Mouse (Mus musculus) leukemia stem cell, adult 10-12 weeks (primary cell): ENCODE results near the gene Ppp1r32. TPM values are rescaled to one million over a fixed set of nuclear protein-coding genes. Genes with fewer than 3 reads are reported as not detected.

Experiments used
- polyA plus RNA-seq: library from polyadenylated mRNA; stranded (reverse); fragments of >175 nt; gene quantifications from 2 replicates; pipeline ENCODE4 v1.2.3, GENCODE M21; 2012; ENCODE audit warnings: low replicate concordance

Gene Ppp1r32
- polyA plus RNA-seq: 1.6 and 2.4 TPM in 2 replicates

DNA sequence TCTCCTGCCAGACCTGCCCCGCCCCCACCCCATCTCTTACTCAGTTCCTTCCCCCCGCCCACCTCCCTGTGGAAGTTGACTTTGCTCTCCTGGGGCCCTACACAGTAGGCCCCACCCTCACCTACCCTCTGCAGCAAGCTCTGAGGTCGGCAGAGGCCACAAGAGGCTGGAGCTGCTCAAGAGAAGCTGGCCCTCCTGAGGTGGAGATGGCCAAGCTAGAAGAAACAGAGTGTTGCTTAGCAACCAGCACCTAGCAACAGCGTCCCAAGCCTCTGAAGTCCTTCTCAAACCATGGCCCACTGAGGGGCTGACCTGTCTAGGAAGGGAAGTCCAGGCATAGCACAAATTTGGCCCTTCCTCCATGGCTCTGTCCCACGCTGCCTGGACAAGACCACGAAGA, at the start of gene Ppp1r32:
Ppp1r32 (minus strand) TSS at position 226 of the 400 bp plus-strand sequence.

DNA sequence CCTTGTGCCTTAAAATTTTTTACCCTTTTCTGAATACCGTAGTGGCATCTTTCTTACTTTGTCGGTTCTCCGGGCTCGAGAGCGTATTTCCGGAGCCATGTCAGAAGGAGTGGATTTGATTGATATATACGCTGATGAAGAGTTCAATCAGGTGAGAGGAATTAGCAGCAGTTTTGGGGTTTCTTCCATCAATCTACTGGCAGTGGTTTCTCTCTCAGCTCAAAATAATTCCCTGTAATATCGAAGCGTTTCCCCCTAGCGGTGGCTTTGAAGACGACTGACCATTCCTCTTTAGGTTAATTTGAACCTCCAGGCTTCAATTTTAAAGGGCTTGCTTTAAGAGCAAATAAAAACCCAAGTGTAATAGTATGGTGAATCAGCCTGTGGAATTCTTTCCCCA, 43.2 kb upstream of the Ppp1r32 start, which contains the start of gene Sdhaf2:
Sdhaf2 (minus strand) TSS at position 233 of the 400 bp plus-strand sequence.

DNA sequence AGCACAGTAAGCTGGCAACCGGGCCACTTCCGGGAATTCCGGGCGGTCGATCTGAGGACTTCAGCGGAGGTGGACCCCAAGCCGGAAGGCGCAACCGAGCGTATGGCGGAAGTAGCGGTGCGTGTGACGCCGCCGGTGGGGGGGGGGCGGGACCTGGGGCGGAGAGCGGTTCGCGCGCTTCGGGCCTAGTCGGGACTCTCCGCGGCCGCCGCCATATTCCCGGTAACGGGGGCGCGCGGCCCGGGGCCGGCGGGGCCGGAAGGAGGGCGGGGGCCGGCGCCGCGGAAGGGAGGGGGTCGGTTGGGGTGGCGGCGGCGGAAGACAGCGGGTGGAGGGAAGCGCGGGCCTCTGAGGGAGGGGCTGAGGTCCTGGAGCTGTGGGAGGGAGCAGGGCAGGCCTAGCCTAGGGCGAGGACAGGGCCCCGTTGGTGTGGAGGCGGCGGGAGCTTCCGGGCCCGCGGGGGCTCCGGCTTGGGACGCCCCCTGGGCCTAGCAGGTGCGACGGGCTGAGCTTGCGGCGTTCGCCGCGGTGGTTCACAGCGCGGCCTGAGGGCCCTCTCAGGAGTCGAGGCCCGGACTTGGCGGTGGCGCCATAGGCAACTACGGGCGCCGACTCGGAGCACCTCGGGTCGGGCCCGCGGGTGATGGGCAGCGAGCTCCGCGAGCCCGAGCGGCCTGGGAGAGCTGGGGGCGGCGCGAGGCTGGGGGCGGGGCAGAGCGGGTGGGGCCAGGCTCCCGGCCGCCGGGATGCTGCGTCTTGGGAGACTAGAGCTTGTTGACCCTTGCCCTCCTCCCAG, 42.6 kb upstream of the Ppp1r32 start, which contains the start of gene Cpsf7:
Cpsf7 (plus strand) TSS at position 161 of the 796 bp plus-strand sequence.

DNA sequence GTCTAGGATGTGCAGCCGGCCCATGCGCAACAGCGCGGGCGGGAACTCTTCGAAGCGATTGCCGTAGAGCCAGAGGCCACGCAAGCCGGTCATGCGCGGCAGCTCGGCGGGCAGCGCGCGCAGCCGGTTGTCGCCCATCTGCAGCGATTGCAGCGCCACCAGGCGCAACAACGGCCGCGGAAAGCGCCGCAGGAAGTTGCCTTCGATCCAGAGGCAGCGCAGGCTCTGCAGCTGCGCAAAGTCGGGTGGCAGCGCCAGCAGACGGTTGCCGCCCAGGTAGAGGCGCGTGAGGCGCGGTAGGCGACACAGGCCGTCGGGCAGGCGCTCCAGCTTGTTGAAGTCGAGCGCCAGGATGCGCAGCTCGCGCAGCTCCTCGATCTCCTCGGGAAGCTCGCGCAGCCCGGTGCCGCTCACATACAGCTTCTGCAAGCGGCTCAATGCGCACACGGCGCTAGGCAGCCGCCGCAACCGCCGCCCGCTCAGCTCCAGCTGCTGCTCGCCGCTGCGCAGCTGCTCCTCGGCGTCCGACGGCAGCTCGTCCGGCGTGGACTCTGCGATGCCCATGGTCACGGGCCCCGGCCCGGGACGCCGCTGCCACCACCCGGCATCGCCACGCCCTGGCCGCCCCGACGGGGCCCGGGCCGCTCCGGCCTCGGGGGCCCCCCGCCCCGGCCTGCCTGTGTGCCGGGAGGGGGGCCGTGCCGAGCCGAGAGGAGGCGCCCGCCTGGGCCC, 25.8 kb downstream of the Ppp1r32 start, which contains the start of gene Lrrc10b:
Lrrc10b (minus strand) TSS at position 722 of the 732 bp plus-strand sequence.

Other genes starting within 250 kb of the Ppp1r32 start
- 0.20 and 0.39 TPM in 2 replicates for gene Myrf, start 242.2 kb downstream of the Ppp1r32 start, polyA plus RNA-seq
- 0.33 and 0.92 TPM in 2 replicates for gene Dagla, start 178.1 kb downstream of the Ppp1r32 start, polyA plus RNA-seq
- 0.06 and 0.10 TPM in 2 replicates for gene Syt7, start 93.8 kb downstream of the Ppp1r32 start, polyA plus RNA-seq
- gene Lrrc10b, start 25.5 kb downstream of the Ppp1r32 start, polyA plus RNA-seq: not detected in 2 replicates
- 19.7 and 89.8 TPM in 2 replicates for gene Cpsf7, start 42.3 kb upstream of the Ppp1r32 start, polyA plus RNA-seq
- 2.7 and 8.7 TPM in 2 replicates for gene Sdhaf2, start 43.2 kb upstream of the Ppp1r32 start, polyA plus RNA-seq
- 1.7 and 3.3 TPM in 2 replicates for gene Tmem216, start 73.3 kb upstream of the Ppp1r32 start, polyA plus RNA-seq
- gene Cyb561a3, start 94.2 kb upstream of the Ppp1r32 start, polyA plus RNA-seq: 7.5 and 31.2 TPM in 2 replicates
- 3.3 and 5.8 TPM in 2 replicates for gene Tmem138, start 94.4 kb upstream of the Ppp1r32 start, polyA plus RNA-seq
- gene Ddb1, start 122.4 kb upstream of the Ppp1r32 start, polyA plus RNA-seq: 11.8 and 24.1 TPM in 2 replicates
- gene Tkfc, start 122.7 kb upstream of the Ppp1r32 start, polyA plus RNA-seq: 1.1 and 2.8 TPM in 2 replicates
- 2.5 and 4.1 TPM in 2 replicates for gene Vwce, start 151.3 kb upstream of the Ppp1r32 start, polyA plus RNA-seq
- gene Pga5, start 195.1 kb upstream of the Ppp1r32 start, polyA plus RNA-seq: not detected in 2 replicates
- 48.0 and 70.3 TPM in 2 replicates for gene Vps37c, start 205.8 kb upstream of the Ppp1r32 start, polyA plus RNA-seq